Mouse (Mus musculus): ENCODE results near the gene Tex52.
"Not testable (repeated sequence)": the region's sequence is repeated elsewhere in the genome, so short reads cannot be mapped to it uniquely, and the experiment has no call there.

Gene Tex52

DNA sequence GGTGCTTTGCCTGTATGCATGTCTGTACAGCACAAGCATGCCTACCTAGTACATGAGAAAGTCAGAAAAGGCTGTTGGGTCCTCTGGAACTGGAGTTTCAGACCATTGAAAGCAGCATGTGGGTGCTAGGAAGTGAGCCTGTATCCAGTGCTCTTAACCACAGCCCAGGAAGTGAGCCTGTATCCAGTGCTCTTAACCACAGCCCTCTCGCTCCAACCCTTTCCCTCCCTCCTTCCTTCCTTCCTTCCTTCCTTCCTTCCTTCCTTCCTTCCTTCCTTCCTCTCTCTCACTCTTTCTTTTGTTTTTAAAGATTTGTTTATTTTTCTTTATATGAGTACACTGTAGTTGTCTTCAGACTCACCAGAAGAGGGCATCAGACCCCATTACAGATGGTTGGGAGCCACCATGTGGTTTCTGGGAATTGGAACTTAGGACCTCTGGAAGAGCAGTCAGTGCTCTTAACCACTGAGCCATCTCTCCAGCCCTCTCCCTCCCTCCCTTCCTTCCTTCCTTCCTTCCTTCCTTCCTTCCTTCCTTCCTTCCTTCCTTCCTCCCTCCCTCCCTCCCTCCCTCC is 5.4 kb downstream of the Tex52 start:
- DNase-seq (ENCODE audit: low read depth, low spot score): not testable (repeated sequence)

GRCm38 (mm10) chr6:128381254-128381653 is 6.0 kb downstream of the Tex52 start:
- no peak for DNase-seq (ENCODE audit: low read depth, low spot score)

DNA sequence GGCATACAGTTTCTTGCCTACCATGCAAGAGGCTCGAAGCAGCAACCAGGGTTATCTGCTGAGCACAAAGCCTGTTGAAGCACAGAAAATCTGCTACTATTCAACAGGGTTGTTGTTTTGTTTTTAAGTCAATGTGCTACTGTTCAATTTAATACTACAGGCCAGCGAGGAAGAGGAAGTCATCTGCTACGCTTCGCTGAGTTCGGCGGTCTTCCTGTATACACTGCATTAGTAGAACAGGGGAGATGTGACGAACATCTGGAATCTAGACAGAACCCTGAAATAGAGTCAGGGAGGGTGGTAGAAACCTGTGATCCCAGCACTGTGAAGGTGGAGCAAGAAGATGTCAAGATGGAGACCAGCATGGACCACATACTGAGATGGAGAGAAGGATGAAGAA is 8.5 kb downstream of the Tex52 start:
- DNase-seq (ENCODE audit: low read depth, low spot score): no peak

DNA sequence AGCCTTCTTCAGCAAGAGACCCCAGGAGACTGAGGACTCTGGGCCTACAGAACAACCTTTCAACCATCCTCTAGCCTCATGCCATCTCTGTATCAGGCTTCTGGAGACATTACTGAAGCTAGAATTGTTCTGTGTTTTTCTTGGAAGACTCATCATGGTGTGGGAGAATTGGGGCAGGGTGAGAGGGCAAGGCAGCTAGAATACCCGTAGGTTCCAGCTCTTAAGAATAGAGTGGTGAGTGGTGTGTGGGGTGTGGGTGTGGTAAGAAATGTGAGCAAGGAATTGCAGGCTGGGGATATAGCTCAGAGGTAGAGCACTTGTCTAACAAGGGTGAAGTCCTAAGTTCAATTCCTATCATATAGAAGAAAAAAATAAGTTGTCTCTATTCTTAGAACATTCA is 9.8 kb downstream of the Tex52 start:
- no peak for DNase-seq (ENCODE audit: low read depth, low spot score)

DNA sequence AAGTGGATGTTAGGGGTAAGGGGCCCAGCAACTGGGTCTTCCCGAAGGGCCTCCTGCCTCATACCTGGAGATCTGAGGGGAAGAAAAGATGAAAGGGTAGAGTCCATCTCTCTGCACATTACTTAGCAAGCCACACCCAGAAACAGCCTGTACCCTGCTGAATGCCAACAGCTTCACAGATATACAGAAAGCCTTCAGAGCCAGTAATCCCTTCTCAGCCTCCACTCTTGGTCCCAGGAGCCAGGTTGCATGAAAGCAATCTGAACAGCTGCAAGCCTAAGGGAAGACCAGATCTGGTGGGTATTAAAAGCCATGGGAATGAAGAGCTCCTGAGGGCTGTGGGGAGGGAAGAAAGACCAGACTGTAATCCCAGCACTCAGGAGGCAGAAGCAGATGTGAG is 13.9 kb downstream of the Tex52 start:
- DNase-seq (ENCODE audit: low read depth, low spot score): no peak

DNA sequence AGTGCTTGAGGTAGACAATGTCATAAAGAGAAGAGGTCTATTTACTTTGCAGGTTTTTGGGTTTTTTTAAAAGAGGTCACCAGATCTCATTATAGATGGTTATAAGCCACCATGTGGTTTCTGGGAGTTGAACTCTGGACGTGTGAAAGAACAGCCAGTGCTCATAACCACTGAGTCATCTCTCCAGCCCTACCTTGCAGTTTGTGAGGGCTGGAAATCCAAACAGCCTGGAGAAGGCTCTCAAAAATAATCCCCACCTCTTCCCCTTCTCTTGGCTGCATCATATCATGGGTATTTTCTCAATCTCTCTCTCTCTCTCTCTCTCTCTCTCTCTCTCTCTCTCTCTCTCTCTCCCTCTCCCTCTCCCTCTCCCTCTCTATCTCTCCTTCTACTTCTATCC is 15.4 kb downstream of the Tex52 start:
- DNase-seq (ENCODE audit: low read depth, low spot score): no peak

GRCm38 (mm10) chr6:128397574-128398261 is 22.5 kb downstream of the Tex52 start:
- no peak for DNase-seq (ENCODE audit: low read depth, low spot score)

DNA sequence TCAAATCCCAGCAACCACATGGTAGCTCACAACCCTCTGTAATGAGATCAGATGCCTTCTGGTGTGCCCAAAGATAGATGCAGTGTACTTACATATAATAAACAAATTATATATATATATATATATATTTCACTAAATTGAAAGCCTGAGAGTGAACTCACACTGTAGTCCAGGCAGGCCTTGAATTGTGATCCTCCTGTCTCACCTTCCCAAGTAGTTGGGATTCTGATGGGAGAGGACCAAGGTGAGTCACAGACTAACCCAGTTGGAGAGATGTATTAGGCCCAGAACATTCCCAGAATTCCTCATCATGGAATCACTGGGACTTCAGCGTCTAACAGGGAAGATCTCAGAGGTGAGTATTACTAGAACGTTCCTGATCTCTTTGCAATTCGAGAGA is 23.7 kb downstream of the Tex52 start, which contains the start of gene Nrip2:
TSS of gene Nrip2 (plus strand) at position 301 of the 400 bp plus-strand sequence.
- DNase-seq (ENCODE audit: low read depth, low spot score): no peak

GRCm38 (mm10) chr6:128399421-128400185 is 24.3 kb downstream of the Tex52 start:
- no peak for DNase-seq (ENCODE audit: low read depth, low spot score)

DNA sequence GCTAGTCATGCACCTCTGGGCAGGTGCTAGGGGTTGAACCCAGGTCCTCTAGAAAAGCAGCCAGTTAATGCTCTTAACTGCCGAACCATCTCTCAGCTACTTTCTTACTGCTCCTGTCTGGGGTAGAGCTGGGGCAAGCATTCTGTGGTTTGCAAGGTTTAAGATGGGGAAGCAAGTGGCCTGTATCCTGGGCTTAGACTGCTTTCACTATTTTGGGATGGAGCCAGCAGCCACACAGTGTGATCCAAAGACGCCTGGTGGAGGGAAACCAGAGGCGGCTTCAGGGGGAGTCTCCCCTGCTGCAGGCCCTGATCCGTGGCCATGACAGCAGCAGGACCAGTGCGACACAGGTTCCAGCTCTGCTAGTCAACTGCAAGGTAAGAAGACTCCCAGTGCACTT is 29.5 kb downstream of the Tex52 start:
- DNase-seq (ENCODE audit: low read depth, low spot score): no peak

- DNase-seq (ENCODE audit: low read depth, low spot score): peak; percentile 44
Measured at GRCm38 (mm10) chr6:128408544-128409125, 33.4 kb downstream of the Tex52 start.

DNA sequence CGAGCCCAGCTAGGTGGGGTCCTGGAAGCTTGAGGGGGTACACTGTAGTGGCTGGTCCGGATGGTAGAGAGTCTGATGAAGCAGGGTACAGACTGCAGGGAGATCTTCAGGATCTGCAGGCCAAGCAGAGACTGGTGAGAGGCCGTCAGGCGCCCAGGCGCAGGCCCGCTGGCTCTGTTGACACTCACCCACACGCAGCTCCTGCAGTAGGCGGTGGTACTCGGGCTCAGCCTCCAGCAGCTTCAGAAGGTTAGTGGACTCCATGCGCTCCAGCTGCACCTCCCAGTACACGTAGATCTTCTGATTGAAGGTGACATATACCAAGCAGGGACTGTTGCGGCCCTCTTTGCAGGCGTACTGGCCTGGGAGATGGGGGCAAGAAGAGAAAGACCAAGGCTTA is 35.0 kb downstream of the Tex52 start:
- no peak for DNase-seq (ENCODE audit: low read depth, low spot score)

DNA sequence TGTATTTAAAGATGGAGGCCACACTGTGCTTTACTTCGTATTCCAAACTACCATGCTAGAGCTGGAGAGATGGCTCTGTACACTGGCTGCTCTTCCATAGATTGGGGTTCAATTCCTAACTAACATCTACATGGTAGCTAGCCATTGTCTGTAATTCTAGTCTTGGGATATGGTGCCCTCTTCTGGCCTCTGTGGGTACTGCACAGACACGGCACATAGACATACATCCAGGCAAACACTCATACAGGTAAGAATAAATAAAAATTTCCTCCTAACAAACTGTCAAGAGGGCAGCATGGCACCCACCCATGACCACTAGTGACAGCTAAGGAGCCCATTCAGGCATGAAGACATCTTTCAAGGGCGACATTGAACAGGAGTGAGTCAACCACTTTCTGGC is 35.9 kb downstream of the Tex52 start:
- DNase-seq (ENCODE audit: low read depth, low spot score): peak; percentile 74

DNA sequence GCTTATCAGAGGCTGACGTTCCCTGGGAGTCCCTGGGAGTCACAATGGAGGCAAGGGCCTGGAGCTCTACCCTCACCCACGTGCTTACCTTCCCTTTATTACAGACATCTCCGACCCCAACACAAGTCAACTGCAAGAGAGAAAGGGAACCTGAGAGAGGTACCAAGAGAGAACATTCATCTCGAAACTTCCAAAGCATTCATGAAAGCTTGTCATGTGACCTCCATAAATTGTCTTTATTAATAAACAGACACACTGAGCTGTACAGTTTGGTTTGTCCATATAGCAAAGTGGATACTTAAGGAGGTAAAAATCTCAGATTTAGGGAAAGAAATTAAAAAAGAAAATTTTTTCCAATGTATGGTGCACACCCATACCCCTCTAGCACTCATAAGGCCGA is 40.9 kb downstream of the Tex52 start:
- DNase-seq (ENCODE audit: low read depth, low spot score): no peak

DNA sequence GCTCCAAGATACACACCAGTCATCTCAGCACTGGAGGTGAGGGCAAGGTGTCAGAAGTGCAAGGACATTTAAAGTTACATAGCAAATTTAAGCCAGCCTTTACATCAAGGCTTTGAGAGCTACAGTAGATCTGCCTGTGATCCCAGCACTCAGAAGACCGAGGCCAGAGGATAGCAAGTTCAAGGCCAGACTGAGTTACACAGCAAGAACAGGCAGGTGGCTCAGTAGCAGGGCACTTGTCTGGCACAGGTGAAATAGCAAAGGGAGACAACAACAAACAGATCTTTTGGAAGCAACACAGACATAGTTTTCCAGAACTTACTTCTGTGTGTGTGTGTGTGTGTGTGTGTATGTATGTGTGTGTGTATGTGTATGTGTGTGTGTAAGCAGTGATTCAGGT is 42.8 kb downstream of the Tex52 start:
- DNase-seq (ENCODE audit: low read depth, low spot score): no peak

DNA sequence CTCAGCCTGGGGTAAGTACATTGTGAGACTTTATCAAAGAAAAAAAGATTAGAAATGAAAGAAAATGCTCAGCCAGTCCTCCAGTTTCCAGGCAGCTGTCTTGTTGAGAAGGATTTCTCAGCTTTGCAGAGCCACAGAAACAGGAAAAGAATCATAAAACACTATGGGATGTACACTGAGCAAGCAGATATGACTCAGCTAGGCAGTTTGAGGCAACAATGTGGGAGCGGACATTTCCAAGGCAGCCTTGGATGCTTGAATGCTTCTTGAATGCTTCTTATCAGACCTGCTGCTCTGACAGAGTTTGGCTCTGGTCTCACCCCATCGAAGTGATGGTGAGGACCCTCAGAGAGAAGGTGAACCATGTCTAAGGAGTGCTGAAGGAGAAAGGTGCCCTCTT is 45.8 kb downstream of the Tex52 start:
- no peak for DNase-seq (ENCODE audit: low read depth, low spot score)

DNA sequence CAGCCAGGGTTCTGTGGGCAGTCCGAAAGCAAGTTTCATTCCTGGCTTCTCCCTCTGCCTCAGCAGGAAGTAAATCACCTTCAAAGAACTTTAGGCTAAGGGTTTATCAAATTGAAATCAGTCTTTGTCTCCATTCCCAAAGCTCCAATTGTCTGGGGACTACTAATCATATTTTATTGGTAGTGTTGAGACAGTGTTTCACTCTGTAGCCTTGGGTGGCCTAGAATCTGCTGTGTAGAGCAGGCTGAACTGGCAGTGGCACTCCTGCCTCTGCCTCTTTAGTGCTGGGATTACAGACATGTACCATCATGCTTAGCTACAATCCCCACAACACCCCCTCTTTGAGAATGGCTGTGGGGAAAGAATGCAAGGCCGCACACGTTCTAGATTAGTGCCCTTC is 46.2 kb downstream of the Tex52 start:
- no peak for DNase-seq (ENCODE audit: low read depth, low spot score)

GRCm38 (mm10) chr6:128423496-128424268 is 48.4 kb downstream of the Tex52 start:
- no peak for DNase-seq (ENCODE audit: low read depth, low spot score)

DNA sequence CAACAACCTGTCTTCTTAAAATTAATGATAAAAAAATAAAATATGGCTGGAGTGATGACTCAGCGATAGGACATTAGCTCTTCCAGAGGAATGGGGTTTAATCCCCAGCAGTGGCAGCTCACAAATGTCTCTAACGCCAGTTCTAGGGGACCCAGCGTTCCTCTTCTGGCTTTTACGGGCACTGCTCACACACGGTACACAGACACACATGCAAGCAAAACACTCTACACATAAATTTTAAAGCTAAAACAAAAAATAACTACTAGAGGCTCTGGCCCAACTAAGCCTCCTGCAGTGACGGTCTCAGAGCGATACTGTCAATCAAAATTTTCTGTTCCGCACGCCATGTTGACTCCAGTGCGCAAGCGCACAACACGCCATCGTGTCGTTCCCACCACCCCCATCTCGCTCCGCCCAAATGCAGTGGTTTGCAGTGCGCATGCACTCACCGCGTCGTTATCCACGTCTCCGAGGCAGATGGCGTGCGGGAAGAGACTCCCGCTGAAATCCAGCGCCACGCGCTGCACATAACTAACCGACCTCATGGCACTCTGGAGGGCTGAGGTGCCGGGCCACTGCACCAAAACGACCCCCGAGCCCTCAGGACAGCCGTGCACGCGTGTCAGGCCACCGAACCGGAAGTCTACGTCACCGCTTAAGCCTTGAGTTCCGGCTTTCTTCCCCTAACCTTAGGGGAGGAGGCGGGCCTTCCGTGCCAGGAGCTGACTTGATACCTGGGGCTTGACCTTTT is 49.2 kb downstream of the Tex52 start, which contains the start of gene Itfg2:
TSS of gene Itfg2 (minus strand) at position 663 of the 751 bp plus-strand sequence.
- peak; percentile 97 for DNase-seq (ENCODE audit: low read depth, low spot score)

DNA sequence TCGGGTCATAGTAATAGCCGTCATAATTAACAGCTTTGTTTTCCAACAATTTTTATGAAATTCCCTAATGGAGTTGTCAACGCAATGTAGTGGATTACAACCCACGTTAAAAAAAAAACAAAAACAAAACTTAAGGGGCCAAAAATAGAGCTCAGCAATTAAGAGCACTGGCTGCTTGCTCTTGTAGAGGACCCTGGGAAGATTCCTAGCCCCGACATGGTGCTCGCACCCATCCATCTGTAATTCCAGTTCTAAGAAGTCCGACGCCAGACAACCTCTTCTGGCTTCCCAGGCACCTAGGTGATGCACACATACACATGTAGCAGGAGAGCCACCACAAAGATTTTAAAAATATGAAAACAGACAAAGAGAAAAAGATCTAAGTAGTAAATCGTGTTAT is 49.8 kb downstream of the Tex52 start:
- no peak for DNase-seq (ENCODE audit: low read depth, low spot score)

GRCm38 (mm10) chr6:128427571-128427970 is 52.3 kb downstream of the Tex52 start:
- no peak for DNase-seq (ENCODE audit: low read depth, low spot score)
